Mouse (Mus musculus): ENCODE data around the gene Marf1. TPM values are rescaled to one million over a fixed set of nuclear protein-coding genes. Genes with fewer than 3 reads are reported as not detected.
A peak's percentile ranks its signal among the peaks of the same experiment; 100 is the strongest.

Marf1 gene
- polyA plus RNA-seq, 1 experiment = 8.2 TPM

GRCm38 (mm10) chr16:14169706-14170105 lies 6.6 kb upstream of the Marf1 start:
- H3K4me2 ChIP-seq (ENCODE audit: low read depth) = no peak overlapping the region
- H3ac ChIP-seq (ENCODE audit: control insufficient read depth, insufficient read length) = no peak overlapping the region
- TF ChIP-seq MAX (IDR thresholded peaks at IDR 0.05; ENCODE audit: low read depth) (no peak), USF1 (IDR thresholded peaks at IDR 0.05; ENCODE audit: low read depth) (no peak), TCF3 (IDR thresholded peaks at IDR 0.05; ENCODE audit: insufficient read length, low read depth) (no peak)

DNA sequence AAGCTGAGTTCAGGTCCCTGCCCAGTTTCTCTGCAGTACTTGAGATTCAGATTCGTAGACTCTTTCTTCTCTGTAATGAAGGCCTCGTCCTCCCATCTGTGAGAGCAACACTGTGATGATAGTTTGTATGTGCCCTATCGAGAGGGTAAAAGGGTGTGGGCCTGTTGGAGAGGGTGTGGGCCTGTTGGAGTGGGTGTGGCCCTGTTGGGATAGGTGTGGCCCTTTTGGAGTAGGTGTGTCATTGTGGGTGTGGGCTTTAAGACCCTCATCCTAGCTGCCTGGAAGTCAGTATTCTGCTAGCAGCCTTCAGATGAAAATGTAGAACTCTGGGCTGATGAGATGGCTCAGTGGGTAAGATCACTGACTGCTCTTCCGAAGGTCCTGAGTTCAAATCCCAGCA lies 3.3 kb upstream of the Marf1 start:
- Histone ChIP-seq H3K27me3 (ENCODE audit: control insufficient read depth, insufficient read depth, insufficient read length) (no peaks in the 10 kb centered on the region), H3ac (ENCODE audit: control insufficient read depth, insufficient read length) (no peak overlapping the region), H3K36me3 (ENCODE audit: control insufficient read depth, insufficient read depth) (peaks cover 20% of the 10 kb centered on the region), H3K79me2 (ENCODE audit: control insufficient read depth, insufficient read depth) (peaks cover 49% of the 10 kb centered on the region), H3K4me3 (no peak overlapping the region), H3K4me2 (ENCODE audit: low read depth) (no peak overlapping the region)
- TF ChIP-seq CEBPB (IDR thresholded peaks at IDR 0.05; ENCODE audit: insufficient read depth, poor library complexity, severe bottlenecking) (no peak), POLR2AphosphoS2 (IDR thresholded peaks at IDR 0.05; ENCODE audit: insufficient read length, low read depth) (no peak), TCF3 (IDR thresholded peaks at IDR 0.05; ENCODE audit: insufficient read length, low read depth) (no peak)

More at GRCm38 (mm10) chr16:14169706-14170105, 6.6 kb upstream of the Marf1 start:
- H3K4me3 ChIP-seq = no peak overlapping the region
- no peaks in the 10 kb centered on the region for H3K27me3 ChIP-seq (ENCODE audit: control insufficient read depth, insufficient read depth, insufficient read length)
- peaks cover 34% of the 10 kb centered on the region for H3K79me2 ChIP-seq (ENCODE audit: control insufficient read depth, insufficient read depth)
- peaks cover 41% of the 10 kb centered on the region for H3K36me3 ChIP-seq (ENCODE audit: control insufficient read depth, insufficient read depth)

DNA sequence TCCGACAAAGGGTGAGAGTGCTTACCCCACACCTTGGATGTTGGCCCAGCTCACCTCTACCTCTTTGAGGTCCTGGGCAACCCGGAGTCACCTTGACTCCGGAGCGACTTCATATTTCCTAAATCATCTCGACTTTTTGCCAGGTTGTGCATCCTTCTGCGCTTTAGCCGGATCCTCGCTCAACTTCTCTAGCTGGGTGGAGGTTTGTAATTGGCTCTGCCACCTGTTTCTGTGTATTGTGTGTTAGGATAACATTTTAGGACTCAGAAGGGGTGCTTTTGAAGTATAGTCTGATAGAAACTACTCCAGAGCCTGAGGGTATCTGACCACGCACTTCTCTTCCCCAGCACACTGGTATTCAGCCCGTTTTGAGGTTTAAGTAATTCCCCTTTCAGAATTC lies 580 bp upstream of the Marf1 start:
- Histone ChIP-seq H3K4me2 (ENCODE audit: low read depth) (peak overlapping the region; percentile 87), H3K36me3 (ENCODE audit: control insufficient read depth, insufficient read depth) (no peaks in the 10 kb centered on the region), H3ac (ENCODE audit: control insufficient read depth, insufficient read length) (peak overlapping the region; percentile 47), H3K79me2 (ENCODE audit: control insufficient read depth, insufficient read depth) (peaks cover 51% of the 10 kb centered on the region), H3K27me3 (ENCODE audit: control insufficient read depth, insufficient read depth, insufficient read length) (no peaks in the 10 kb centered on the region), H3K4me3 (peak overlapping the region; percentile 82)
- TF ChIP-seq MYOD1 (IDR thresholded peaks at IDR 0.05; ENCODE audit: control insufficient read depth in 1 of 3, insufficient read length in 2 of 3, low read depth in 2 of 3) (no peak), SRF (IDR thresholded peaks at IDR 0.05; ENCODE audit: control insufficient read depth, insufficient read length, low read depth) (no peak), TCF3 (IDR thresholded peaks at IDR 0.05; ENCODE audit: insufficient read length, low read depth) (no peak), CEBPB (IDR thresholded peaks at IDR 0.05; ENCODE audit: insufficient read depth, poor library complexity, severe bottlenecking) (no peak), E2F4 (IDR thresholded peaks at IDR 0.05; ENCODE audit: insufficient read depth) (no peak), POLR2AphosphoS2 (IDR thresholded peaks at IDR 0.05; ENCODE audit: insufficient read length, low read depth) (no peak), MAX (IDR thresholded peaks at IDR 0.05; ENCODE audit: low read depth) (no peak), USF1 (IDR thresholded peaks at IDR 0.05; ENCODE audit: low read depth) (no peak), TCF12 (IDR thresholded peaks at IDR 0.05; ENCODE audit: insufficient read depth, poor library complexity, severe bottlenecking) (no peak), REST (IDR thresholded peaks at IDR 0.05; ENCODE audit: insufficient read depth, insufficient read length) (no peak), MYOG (IDR thresholded peaks at IDR 0.05; ENCODE audit: control insufficient read depth in 1 of 3, insufficient read depth in 1 of 3, insufficient read length in 2 of 3, low read depth in 2 of 3) (no peak), POLR2A (IDR thresholded peaks at IDR 0.05; ENCODE audit: insufficient read length, low read depth) (no peak)

GRCm38 (mm10) chr16:14160941-14161340 lies 2.2 kb downstream of the Marf1 start:
- Histone ChIP-seq H3K36me3 (ENCODE audit: control insufficient read depth, insufficient read depth) (no peaks in the 10 kb centered on the region), H3K79me2 (ENCODE audit: control insufficient read depth, insufficient read depth) (peaks cover 55% of the 10 kb centered on the region), H3K4me3 (no peak overlapping the region), H3K4me2 (ENCODE audit: low read depth) (no peak overlapping the region), H3K27me3 (ENCODE audit: control insufficient read depth, insufficient read depth, insufficient read length) (no peaks in the 10 kb centered on the region), H3ac (ENCODE audit: control insufficient read depth, insufficient read length) (no peak overlapping the region)
- TF ChIP-seq POLR2A (IDR thresholded peaks at IDR 0.05; ENCODE audit: insufficient read length, low read depth) (no peak), E2F4 (IDR thresholded peaks at IDR 0.05; ENCODE audit: insufficient read depth) (no peak), MYOD1 (IDR thresholded peaks at IDR 0.05; ENCODE audit: control insufficient read depth in 1 of 3, insufficient read length in 2 of 3, low read depth in 2 of 3) (no peak), POLR2AphosphoS2 (IDR thresholded peaks at IDR 0.05; ENCODE audit: insufficient read length, low read depth) (no peak), SRF (IDR thresholded peaks at IDR 0.05; ENCODE audit: control insufficient read depth, insufficient read length, low read depth) (no peak), USF1 (IDR thresholded peaks at IDR 0.05; ENCODE audit: low read depth) (no peak), MAX (IDR thresholded peaks at IDR 0.05; ENCODE audit: low read depth) (no peak), MYOG (IDR thresholded peaks at IDR 0.05; ENCODE audit: control insufficient read depth in 1 of 3, insufficient read depth in 1 of 3, insufficient read length in 2 of 3, low read depth in 2 of 3) (no peak)

DNA sequence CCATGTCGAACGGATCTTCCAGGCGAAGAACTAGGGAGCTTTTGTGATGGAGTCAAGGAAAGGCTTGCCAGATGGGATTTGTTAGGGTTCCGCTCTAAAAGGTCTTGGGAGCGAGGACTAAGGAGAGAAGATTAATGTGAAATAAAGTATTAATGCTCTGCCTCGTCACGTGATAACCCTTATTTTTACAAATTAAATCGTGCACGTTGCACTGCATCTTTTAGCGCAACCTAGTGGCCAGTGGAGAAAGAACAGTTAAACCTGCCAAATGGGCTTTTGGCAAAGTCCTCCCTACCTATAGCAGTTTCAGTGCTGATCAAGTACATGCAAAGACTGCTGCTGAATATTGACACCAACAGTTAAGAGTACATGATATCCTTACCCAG lies 3.4 kb downstream of the Marf1 start:
- Histone ChIP-seq H3K4me3 (peak overlapping the region; percentile 77), H3K36me3 (ENCODE audit: control insufficient read depth, insufficient read depth) (no peaks in the 10 kb centered on the region), H3K4me2 (ENCODE audit: low read depth) (peak overlapping the region; percentile 67), H3K27me3 (ENCODE audit: control insufficient read depth, insufficient read depth, insufficient read length) (no peaks in the 10 kb centered on the region), H3ac (ENCODE audit: control insufficient read depth, insufficient read length) (no peak overlapping the region), H3K79me2 (ENCODE audit: control insufficient read depth, insufficient read depth) (peaks cover 43% of the 10 kb centered on the region)
- TF ChIP-seq TCF12 (IDR thresholded peaks at IDR 0.05; ENCODE audit: insufficient read depth, poor library complexity, severe bottlenecking) = no peak
- TF ChIP-seq MYOG (IDR thresholded peaks at IDR 0.05; ENCODE audit: control insufficient read depth in 1 of 3, insufficient read depth in 1 of 3, insufficient read length in 2 of 3, low read depth in 2 of 3) = no peak
- TF ChIP-seq MAX (IDR thresholded peaks at IDR 0.05; ENCODE audit: low read depth) = peak; percentile 45
- no peak for TF ChIP-seq E2F4 (IDR thresholded peaks at IDR 0.05; ENCODE audit: insufficient read depth)
- no peak for TF ChIP-seq SRF (IDR thresholded peaks at IDR 0.05; ENCODE audit: control insufficient read depth, insufficient read length, low read depth)
- no peak for TF ChIP-seq POLR2AphosphoS2 (IDR thresholded peaks at IDR 0.05; ENCODE audit: insufficient read length, low read depth)
- no peak for TF ChIP-seq REST (IDR thresholded peaks at IDR 0.05; ENCODE audit: insufficient read depth, insufficient read length)
- peak; percentile 91 for TF ChIP-seq USF1 (IDR thresholded peaks at IDR 0.05; ENCODE audit: low read depth)
- TF ChIP-seq CEBPB (IDR thresholded peaks at IDR 0.05; ENCODE audit: insufficient read depth, poor library complexity, severe bottlenecking) = no peak

Measured in myocyte (in vitro differentiated cells).